19 mouse cellular contexts compared by ENCODE assay signal in genomic region chr14:73422621-73423020, GRCm38 (mm10). TPM values are rescaled to one million over a fixed set of nuclear protein-coding genes. Genes with fewer than 3 reads are reported as not detected.
DNase-seq lines count a peak whose midpoint lies in the region; ATAC-seq and TF ChIP-seq lines count a peak whose summit lies in the region.
"Had no signal": no experiment of that assay in that cellular context is flagged by ENCODE, and none has a peak within 500 bp of the region (broad histone marks: within the 10 kb centered on the region; RNA-seq: fewer than 3 reads in every experiment).

No protein-coding gene starts in this region.

- DNase-seq in forebrain, embryonic 14.5 days (ENCODE audit: low spot score): peak; percentile 66
- DNase-seq in kidney, postnatal 0 days (ENCODE audit: low spot score): no peak
- no peak for DNase-seq in kidney, postnatal 14 days
- no peak for DNase-seq in embryo, embryonic 10 days (ENCODE audit: low spot score)
- DNase-seq: adrenal gland, adult 2 months; adrenal gland, postnatal 10 days; adrenal gland, postnatal 25 days; cerebellum, adult 11-12 months; cerebellum, adult 2 months; cerebellum, adult 9-11 months; cerebellum, postnatal 14 days; embryo, embryonic 11 days had no signal

- no peaks in the 10 kb centered on the region for H3K27me3 ChIP-seq in forebrain, embryonic 14.5 days (replicated peaks; ENCODE audit: control insufficient read depth, insufficient read depth, low read length)
- H3K27me3 ChIP-seq in forebrain, embryonic 16.5 days (replicated peaks; ENCODE audit: control insufficient read depth, insufficient read depth, low read length): no peaks in the 10 kb centered on the region
- H3K27me3 ChIP-seq in kidney, postnatal 0 days (ENCODE audit: insufficient read depth, low read length): no peaks in the 10 kb centered on the region
- H3K27me3 ChIP-seq: embryonic facial prominence, embryonic 13.5 days; embryonic facial prominence, embryonic 15.5 days; forebrain, embryonic 12.5 days; forebrain, embryonic 15.5 days had no signal

- H3K4me3 ChIP-seq in forebrain, embryonic 14.5 days (ENCODE audit: low read depth, low read length): no peak overlapping the region
- no peak overlapping the region for H3K4me3 ChIP-seq in forebrain, embryonic 16.5 days (replicated peaks; ENCODE audit: low read length)
- H3K4me3 ChIP-seq in kidney, postnatal 0 days (replicated peaks; ENCODE audit: low read depth, low read length): no peak overlapping the region
- H3K4me3 ChIP-seq: embryonic facial prominence, embryonic 13.5 days; embryonic facial prominence, embryonic 15.5 days; erythroblast, embryonic 14.5 days; forebrain, embryonic 10.5 days; forebrain, embryonic 12.5 days; forebrain, embryonic 15.5 days had no signal

- WGBS in forebrain, embryonic 14.5 days: 78% methylated on average over 2 of the region's 2 CpGs
- 81% methylated on average over 2 of the region's 2 CpGs for WGBS in forebrain, embryonic 16.5 days
- WGBS in kidney, postnatal 0 days: 75% methylated on average over 2 of the region's 2 CpGs

- no peak for ATAC-seq in forebrain, embryonic 14.5 days
- ATAC-seq in forebrain, embryonic 16.5 days: no peak
- ATAC-seq in kidney, postnatal 0 days (replicated peaks; ENCODE audit: low FRiP score, low read depth): no peak
- ATAC-seq: forebrain, embryonic 15.5 days had no signal

- peaks cover 4% of the 10 kb centered on the region; the same call in 1 of the 2 replicates for H3K4me1 ChIP-seq in forebrain, embryonic 14.5 days (ENCODE audit: control insufficient read depth, insufficient read depth, low read length)
- H3K4me1 ChIP-seq in forebrain, embryonic 16.5 days (replicated peaks; ENCODE audit: control insufficient read depth, insufficient read depth, low read length): peaks cover 16% of the 10 kb centered on the region
- H3K4me1 ChIP-seq in kidney, postnatal 0 days (replicated peaks; ENCODE audit: insufficient read depth, low read length): 0 out of 2 replicates have a peak, but pooled peaks cover 7% of the 10 kb centered on the region
- H3K4me1 ChIP-seq: embryonic facial prominence, embryonic 13.5 days; embryonic facial prominence, embryonic 15.5 days; forebrain, embryonic 12.5 days had no signal

- H3K9ac ChIP-seq in forebrain, embryonic 14.5 days (ENCODE audit: low read length): no peak overlapping the region
- no peak overlapping the region for H3K9ac ChIP-seq in forebrain, embryonic 16.5 days (replicated peaks; ENCODE audit: low read depth, low read length)
- H3K9ac ChIP-seq in kidney, postnatal 0 days (ENCODE audit: low read depth, low read length): no peak overlapping the region
- H3K9ac ChIP-seq: embryonic facial prominence, embryonic 13.5 days; embryonic facial prominence, embryonic 15.5 days; forebrain, embryonic 12.5 days; forebrain, embryonic 15.5 days had no signal

- no peaks in the 10 kb centered on the region for H3K9me3 ChIP-seq in forebrain, embryonic 14.5 days (replicated peaks; ENCODE audit: control insufficient read depth, low read length)
- no peaks in the 10 kb centered on the region for H3K9me3 ChIP-seq in forebrain, embryonic 16.5 days (ENCODE audit: control insufficient read depth, low read length)
- H3K9me3 ChIP-seq in kidney, postnatal 0 days (replicated peaks; ENCODE audit: low read length): no peaks in the 10 kb centered on the region
- H3K9me3 ChIP-seq: embryonic facial prominence, embryonic 13.5 days; embryonic facial prominence, embryonic 15.5 days; forebrain, embryonic 12.5 days; forebrain, embryonic 15.5 days had no signal

- H3K27ac ChIP-seq in forebrain, embryonic 14.5 days (ENCODE audit: low read depth, low read length): no peak overlapping the region
- H3K27ac ChIP-seq in forebrain, embryonic 16.5 days (ENCODE audit: low read length): no peak overlapping the region
- H3K27ac ChIP-seq in kidney, postnatal 0 days: peak overlapping the region; percentile 20; the same call in 1 of the 2 replicates
- H3K27ac ChIP-seq: embryonic facial prominence, embryonic 13.5 days; embryonic facial prominence, embryonic 15.5 days; forebrain, embryonic 10.5 days; forebrain, embryonic 12.5 days had no signal

- H3K4me2 ChIP-seq in forebrain, embryonic 14.5 days (ENCODE audit: low read length): no peak overlapping the region
- no peak overlapping the region for H3K4me2 ChIP-seq in forebrain, embryonic 16.5 days (ENCODE audit: low read length)
- no peak overlapping the region for H3K4me2 ChIP-seq in kidney, postnatal 0 days (ENCODE audit: low read length)
- H3K4me2 ChIP-seq: embryonic facial prominence, embryonic 13.5 days; embryonic facial prominence, embryonic 15.5 days; forebrain, embryonic 12.5 days; forebrain, embryonic 15.5 days had no signal

- no peaks in the 10 kb centered on the region for H3K36me3 ChIP-seq in forebrain, embryonic 14.5 days (ENCODE audit: control insufficient read depth, insufficient read depth, low read length)
- no peaks in the 10 kb centered on the region for H3K36me3 ChIP-seq in forebrain, embryonic 16.5 days (ENCODE audit: control insufficient read depth, insufficient read depth)
- no peaks in the 10 kb centered on the region for H3K36me3 ChIP-seq in kidney, postnatal 0 days (ENCODE audit: insufficient read depth, low read length)
- H3K36me3 ChIP-seq: embryonic facial prominence, embryonic 13.5 days; embryonic facial prominence, embryonic 15.5 days; forebrain, embryonic 10.5 days; forebrain, embryonic 12.5 days; forebrain, embryonic 15.5 days had no signal

- TF ChIP-seq CTCF in kidney, postnatal 0 days (IDR thresholded peaks at IDR 0.05; ENCODE audit: low read depth): no peak

RNA-seq across cellular contexts. Expression of gene Itm2b, which starts 37.5 kb away (rescaled TPM):
- 754 and 783 TPM in 2 replicates for polyA plus RNA-seq in forebrain, embryonic 14.5 days (2014; fragmentation: Nextera tagmentation; extraction: Ambion mirVana)
- 630 and 738 TPM in 2 replicates for polyA plus RNA-seq in forebrain, embryonic 16.5 days (2015; fragmentation: Nextera tagmentation; extraction: Ambion mirVana)
- polyA plus RNA-seq in kidney, postnatal 0 days (2015; fragmentation: Nextera tagmentation; extraction: Ambion mirVana): 1,975 and 1,980 TPM in 2 replicates
